Mouse (Mus musculus) kidney, adult 2 months (tissue): ENCODE data around the gene Ikzf1. TPM values are rescaled to one million over a fixed set of nuclear protein-coding genes. Genes with fewer than 3 reads are reported as not detected.

Experiments
- DNase-seq: peaks from one replicate; pipeline ENCODE4 v3.0.0; 2021
- H3K27ac ChIP-seq: fragments of 200-500 bp; 2 replicates; pipeline ENCODE4 v1.5.1; 2012; ENCODE audit warnings: low read depth, low read length, control low read depth, inconsistent platforms; ENCODE audit not compliant: insufficient read depth
- H3K27me3 ChIP-seq: fragments of 200-500 bp; replicated peaks from 2 replicates; pipeline ENCODE4 v1.6.1; 2012; ENCODE audit warnings: mild to moderate bottlenecking, moderate library complexity, low read length, inconsistent platforms; ENCODE audit not compliant: control insufficient read depth, insufficient read depth
- H3K36me3 ChIP-seq: fragments of 200-500 bp; 2 replicates; pipeline ENCODE4 v1.6.1; 2012; ENCODE audit warnings: mild to moderate bottlenecking, moderate library complexity, low read length, inconsistent platforms; ENCODE audit not compliant: control insufficient read depth, insufficient read depth
- H3K4me1 ChIP-seq: fragments of 200-500 bp; 2 replicates; pipeline ENCODE4 v1.6.1; 2011; ENCODE audit warnings: low read length; ENCODE audit not compliant: control insufficient read depth, insufficient read depth
- H3K4me3 ChIP-seq: fragments of 200-500 bp; 2 replicates; pipeline ENCODE4 v1.5.1; 2011; ENCODE audit warnings: mild to moderate bottlenecking, low read depth, low read length, control low read depth; ENCODE audit not compliant: insufficient read depth
- CTCF ChIP-seq: fragments of 200-500 bp; conservative IDR thresholded peaks from 2 replicates; pipeline ENCODE4 v1.5.1; 2011; ENCODE audit warnings: low read depth, mild to moderate bottlenecking, control low read depth, low read length, moderate library complexity, mixed read lengths; ENCODE audit not compliant: insufficient read depth, insufficient read length
- POLR2A ChIP-seq: fragments of 200-500 bp; IDR thresholded peaks from one replicate; pipeline ENCODE4 v1.6.1; 2011; ENCODE audit warnings: low read depth, low read length, control low read depth
- WGBS: fragments of 180-500 bp; shearing (Covaris S2); methylation state at CpG from one replicate; pipeline ENCODE4 v1.1.7; 2018; 5-methylcytosine and 5-hydroxymethylcytosine counted together
- polyA plus RNA-seq: library from polyadenylated mRNA; depleted of rRNA; stranded (reverse); fragments of >200 nt; gene quantifications from 2 replicates; pipeline ENCODE4 v1.2.3, GENCODE M21; 2012

Gene Ikzf1
- polyA plus RNA-seq, 1 experiment: 12.8 TPM

GRCm38 (mm10) chr11:11684056-11684929 is 510 bp upstream of the Ikzf1 start:
- no peaks in the 10 kb centered on the region; the same call in 1 of the 2 replicates for H3K27me3 ChIP-seq
- DNase-seq: no peak
- TF ChIP-seq CTCF (no peak), POLR2A (no peak)
- WGBS: 73% methylated on average over 9 of the region's 9 CpGs
- no peaks in the 10 kb centered on the region for H3K36me3 ChIP-seq
- H3K4me1 ChIP-seq: peaks cover 3% of the 10 kb centered on the region; the same call in 1 of the 2 replicates
- H3K4me3 ChIP-seq: no peak overlapping the region
- no peak overlapping the region for H3K27ac ChIP-seq

- H3K27ac ChIP-seq: no peak overlapping the region
- peaks cover 3% of the 10 kb centered on the region; the same call in 1 of the 2 replicates for H3K4me1 ChIP-seq
- peak overlapping the region; percentile 70 for H3K4me3 ChIP-seq
- TF ChIP-seq CTCF (no peak), POLR2A (no peak)
- under 1% methylated on average over 64 of the region's 66 CpGs for WGBS
- no peaks in the 10 kb centered on the region; the same call in 1 of the 2 replicates for H3K27me3 ChIP-seq
- no peaks in the 10 kb centered on the region for H3K36me3 ChIP-seq
- DNase-seq: peak; percentile 57
These were observed 1.1 kb downstream of the Ikzf1 start for GRCm38 (mm10) chr11:11685853-11686395.

DNA sequence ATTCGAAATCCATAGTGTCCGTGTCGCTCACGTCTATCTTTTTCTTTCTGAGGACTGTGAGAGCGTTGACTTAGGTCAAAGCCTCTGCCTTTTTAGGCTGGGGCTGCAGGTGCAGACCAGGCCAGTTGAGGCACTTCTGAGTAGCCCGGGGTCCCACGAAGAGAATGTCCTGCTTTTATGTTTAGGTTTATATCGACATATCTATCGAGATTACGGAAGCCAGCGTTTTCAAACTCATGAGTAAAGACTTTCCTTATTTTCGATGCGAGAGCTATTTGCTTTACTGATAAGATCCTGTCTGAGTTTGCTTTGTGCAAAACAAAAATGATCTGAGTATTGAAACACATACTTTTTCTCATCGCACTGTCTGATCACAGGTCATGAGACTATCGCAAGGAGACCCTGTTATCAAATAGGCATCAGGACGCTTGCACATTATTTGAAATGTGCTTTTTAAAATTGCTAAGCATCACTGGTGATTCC is 1.8 kb downstream of the Ikzf1 start:
- H3K27ac ChIP-seq: no peak overlapping the region
- H3K36me3 ChIP-seq: no peaks in the 10 kb centered on the region
- H3K4me3 ChIP-seq: peak overlapping the region; percentile 70
- TF ChIP-seq CTCF (no peak), POLR2A (no peak)
- H3K27me3 ChIP-seq: no peaks in the 10 kb centered on the region; the same call in 1 of the 2 replicates
- peaks cover 3% of the 10 kb centered on the region; the same call in 1 of the 2 replicates for H3K4me1 ChIP-seq
- DNase-seq: peak; percentile 7
- 13% methylated on average over 16 of the region's 16 CpGs for WGBS

GRCm38 (mm10) chr11:11687551-11688185 is 2.9 kb downstream of the Ikzf1 start:
- WGBS: 93% methylated on average over 8 of the region's 8 CpGs
- Histone ChIP-seq H3K27ac (no peak overlapping the region), H3K4me1 (peaks cover 3% of the 10 kb centered on the region; the same call in 1 of the 2 replicates), H3K27me3 (no peaks in the 10 kb centered on the region; the same call in 1 of the 2 replicates), H3K4me3 (no peak overlapping the region), H3K36me3 (no peaks in the 10 kb centered on the region)
- no peak for DNase-seq
- TF ChIP-seq POLR2A (no peak), CTCF (no peak)

DNA sequence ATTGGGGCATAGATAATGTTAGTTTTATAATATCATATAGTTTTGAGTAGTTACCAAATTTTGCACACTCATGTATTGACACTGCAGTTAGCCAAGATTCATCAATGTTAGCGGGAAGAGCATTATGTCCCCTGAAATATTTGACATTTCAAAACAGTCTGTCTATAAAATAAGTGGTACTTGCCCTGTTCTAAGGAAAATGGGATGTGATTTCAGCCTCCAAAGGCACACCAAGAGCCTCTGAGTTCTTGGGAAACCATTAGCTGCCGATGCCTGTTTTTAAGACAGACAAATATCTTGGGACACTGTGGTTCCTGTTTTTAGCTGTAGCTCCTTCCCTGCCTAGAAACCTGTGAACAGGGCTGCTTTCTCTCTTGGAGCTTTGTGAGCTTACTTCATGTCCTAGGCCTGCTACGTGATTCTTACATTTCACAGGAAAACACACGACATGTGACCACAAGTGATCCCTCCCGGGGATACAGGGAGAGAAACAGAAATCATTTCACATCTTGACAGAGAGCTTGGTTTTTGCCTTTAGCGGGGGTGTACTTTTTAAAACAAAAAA is 4.0 kb downstream of the Ikzf1 start:
- Histone ChIP-seq H3K27me3 (no peaks in the 10 kb centered on the region; the same call in 1 of the 2 replicates), H3K27ac (no peak overlapping the region), H3K4me1 (peaks cover 3% of the 10 kb centered on the region; the same call in 1 of the 2 replicates), H3K36me3 (no peaks in the 10 kb centered on the region), H3K4me3 (no peak overlapping the region)
- TF ChIP-seq CTCF: no peak
- no peak for TF ChIP-seq POLR2A
- 71% methylated on average over 6 of the region's 6 CpGs for WGBS
- DNase-seq: no peak

DNA sequence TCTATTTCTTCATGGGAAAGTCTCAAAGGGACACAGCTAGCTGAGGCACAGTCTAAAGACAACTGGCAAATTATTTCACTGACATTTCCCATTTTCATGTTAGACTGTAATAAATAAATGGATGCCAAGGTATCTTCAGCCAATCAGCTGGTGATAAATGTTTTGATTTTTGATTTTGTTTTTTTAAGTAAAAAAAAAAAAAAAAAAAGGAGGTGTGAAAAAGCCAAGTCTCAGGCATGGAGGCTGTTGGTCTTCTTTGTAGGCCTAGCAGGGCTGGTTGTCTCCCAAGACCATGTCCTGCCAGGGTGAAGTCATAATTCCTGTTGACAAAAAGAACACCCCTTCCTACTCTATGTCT is 4.9 kb downstream of the Ikzf1 start:
- no peak overlapping the region for H3K27ac ChIP-seq
- no peak for DNase-seq
- TF ChIP-seq CTCF (no peak), POLR2A (no peak)
- H3K4me1 ChIP-seq: peaks cover 3% of the 10 kb centered on the region; the same call in 1 of the 2 replicates
- H3K36me3 ChIP-seq: no peaks in the 10 kb centered on the region
- H3K4me3 ChIP-seq: no peak overlapping the region
- no peaks in the 10 kb centered on the region; the same call in 1 of the 2 replicates for H3K27me3 ChIP-seq
